Mouse (Mus musculus) liver (tissue): ENCODE measurements at regions not wholly inside any gene's neighbourhood (a gene's known extent, or its start where the extent isn't known, plus 50 kb on each side); places are given as distances from the start of the nearest gene placed in this dataset.

ENCODE experiments used
- DNase-seq: peaks from one replicate; pipeline ENCODE4 v3.0.0-alpha.2; 2020; ENCODE audit warnings: mixed read lengths

GRCm38 (mm10) chr15:68435961-68436360, 1935.3 kb upstream of the Lrrc6 start:
- no peak for DNase-seq

GRCm38 (mm10) chr15:68431251-68431650, 1930.5 kb upstream of the Lrrc6 start:
- no peak for DNase-seq

- no peak for DNase-seq
These were observed 1929.8 kb upstream of the Lrrc6 start for GRCm38 (mm10) chr15:68430486-68430885.

- no peak for DNase-seq
These were observed 1927.9 kb upstream of the Lrrc6 start for GRCm38 (mm10) chr15:68428444-68429228.

- DNase-seq = no peak
These were observed 1916.4 kb upstream of the Lrrc6 start for GRCm38 (mm10) chr15:68417142-68417541.

GRCm38 (mm10) chr15:68415401-68415925, 1914.8 kb upstream of the Lrrc6 start:
- peak; percentile 9 for DNase-seq

- DNase-seq = no peak
These were observed 1913.3 kb upstream of the Lrrc6 start for GRCm38 (mm10) chr15:68414047-68414446.

GRCm38 (mm10) chr15:68412697-68413096, 1912.0 kb upstream of the Lrrc6 start:
- DNase-seq = no peak

GRCm38 (mm10) chr15:68412156-68412555, 1911.4 kb upstream of the Lrrc6 start:
- DNase-seq = no peak

GRCm38 (mm10) chr15:68403554-68404070, 1902.9 kb upstream of the Lrrc6 start:
- no peak for DNase-seq

GRCm38 (mm10) chr15:68401726-68402125, 1901.0 kb upstream of the Lrrc6 start:
- no peak for DNase-seq

- no peak for DNase-seq
These were observed 1900.3 kb upstream of the Lrrc6 start for GRCm38 (mm10) chr15:68401006-68401405.

GRCm38 (mm10) chr15:68396566-68396965, 1895.9 kb upstream of the Lrrc6 start:
- no peak for DNase-seq

- DNase-seq = no peak
These were observed 1894.0 kb upstream of the Lrrc6 start for GRCm38 (mm10) chr15:68394749-68395148.

- DNase-seq = no peak
These were observed 1893.4 kb upstream of the Lrrc6 start for GRCm38 (mm10) chr15:68394157-68394556.

GRCm38 (mm10) chr15:68391737-68392136, 1891.0 kb upstream of the Lrrc6 start:
- DNase-seq = no peak

- DNase-seq = no peak
These were observed 1889.1 kb upstream of the Lrrc6 start for GRCm38 (mm10) chr15:68389855-68390254.

- no peak for DNase-seq
These were observed 1886.8 kb upstream of the Lrrc6 start for GRCm38 (mm10) chr15:68387349-68388065.

GRCm38 (mm10) chr15:68384571-68385335, 1884.0 kb upstream of the Lrrc6 start:
- no peak for DNase-seq

- no peak for DNase-seq
These were observed 1874.5 kb upstream of the Lrrc6 start for GRCm38 (mm10) chr15:68375166-68375565.

GRCm38 (mm10) chr15:68366816-68367215, 1866.1 kb upstream of the Lrrc6 start:
- no peak for DNase-seq

- DNase-seq = peak; percentile 98
These were observed 1862.5 kb upstream of the Lrrc6 start for GRCm38 (mm10) chr15:68363058-68363735.
